Mouse (Mus musculus) C2C12 (cell line): ENCODE measurements around the gene Iffo2.
A peak's percentile ranks its signal among the peaks of the same experiment; 100 is the strongest.

Experiments
- CTCF ChIP-seq: IDR thresholded peaks from one replicate; pipeline ENCODE4 v1.5.1; 2011; ENCODE audit not compliant: control insufficient read depth, insufficient read depth, insufficient read length
- FOSL1 ChIP-seq: IDR thresholded peaks from one replicate; pipeline ENCODE4 v1.8.0; 2011; ENCODE audit warnings: mild to moderate bottlenecking, low read length; ENCODE audit not compliant: poor library complexity, insufficient read depth, severe bottlenecking
- MAX ChIP-seq: IDR thresholded peaks from one replicate; pipeline ENCODE4 v1.6.1; 2011; ENCODE audit warnings: mild to moderate bottlenecking, control low read depth

GRCm38 (mm10) chr4:139636373-139636772 lies 106.0 kb downstream of the Iffo2 start:
- peak; percentile 54 for TF ChIP-seq CTCF
- no peak for TF ChIP-seq MAX
- no peak for TF ChIP-seq FOSL1
